ENCODE assay signal across 19 mouse cellular contexts in genomic region chr16:37532046-37532445, GRCm38 (mm10). TPM values are rescaled to one million over a fixed set of nuclear protein-coding genes. Genes with fewer than 3 reads are reported as not detected.
"Had no signal": no experiment of that assay in that cellular context is flagged by ENCODE, and none has a peak within 500 bp of the region (broad histone marks: within the 10 kb centered on the region; RNA-seq: fewer than 3 reads in every experiment).

No protein-coding gene starts in this region.

- ATAC-seq: liver, postnatal 0 days; lung, postnatal 0 days; midbrain, embryonic 15.5 days had no signal

- DNase-seq: kidney, adult 18-20 months; kidney, adult 9 months; kidney, postnatal 14 days; kidney, postnatal 4 days; layer of hippocampus, adult 9-11 months; layer of hippocampus, postnatal 36 days; left cerebral cortex, postnatal 4 days; liver, postnatal 0 days; lung, embryonic 14.5 days; right cerebral cortex, adult 18-20 months; right cerebral cortex, postnatal 14 days; right cerebral cortex, postnatal 4 days; thymus, adult 18-20 months; thymus, postnatal 36 days had no signal

RNA-seq across cellular contexts. Expression of gene Hgd, which starts 47.9 kb away (rescaled TPM):
- total RNA-seq: layer of hippocampus, adult 18-20 months; layer of hippocampus, postnatal 36 days; left cerebral cortex, postnatal 14 days; left cerebral cortex, postnatal 4 days; megakaryocyte, adult 5-6 weeks had no signal
